Mouse (Mus musculus): ENCODE measurements around the gene Cel.

Cel gene

GRCm38 (mm10) chr2:28585043-28585571, 21.9 kb upstream of the Cel start:
- DNase-seq (ENCODE audit: low spot score) = peak; percentile 73

- DNase-seq (ENCODE audit: low spot score) = no peak
These were observed 20.4 kb upstream of the Cel start, which contains the start of gene Gtf3c5 for GRCm38 (mm10) chr2:28583651-28584050. TSS of gene Gtf3c5 (minus strand) at chr2:28583751.

GRCm38 (mm10) chr2:28582647-28583353, 19.6 kb upstream of the Cel start:
- DNase-seq (ENCODE audit: low spot score) = peak; percentile 90

GRCm38 (mm10) chr2:28578003-28578402, 14.8 kb upstream of the Cel start:
- no peak for DNase-seq (ENCODE audit: low spot score)

GRCm38 (mm10) chr2:28576815-28577214, 13.6 kb upstream of the Cel start:
- no peak for DNase-seq (ENCODE audit: low spot score)

DNA sequence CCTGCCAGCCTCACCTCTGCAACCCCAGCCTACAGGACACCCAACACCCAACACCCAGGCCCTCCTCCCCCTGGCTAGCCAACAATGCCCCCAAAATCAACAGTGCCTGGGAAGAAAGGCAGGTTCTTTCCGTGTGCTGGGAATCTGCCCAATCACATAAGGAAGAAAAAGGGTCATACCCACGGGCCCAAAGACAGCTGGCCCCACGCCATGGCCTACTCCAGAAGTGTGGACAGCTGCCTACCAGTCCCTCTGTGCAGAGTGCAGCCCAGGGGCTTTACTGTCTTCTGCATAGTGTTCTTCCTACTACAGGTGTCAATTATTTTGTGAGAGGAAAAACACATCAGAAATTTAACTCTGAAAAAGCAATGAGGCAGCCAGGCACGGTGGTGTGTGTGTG, 12.1 kb upstream of the Cel start:
- DNase-seq (ENCODE audit: low spot score) = no peak

- DNase-seq (ENCODE audit: low spot score) = no peak
These were observed 6.7 kb upstream of the Cel start for GRCm38 (mm10) chr2:28569903-28570302.

DNA sequence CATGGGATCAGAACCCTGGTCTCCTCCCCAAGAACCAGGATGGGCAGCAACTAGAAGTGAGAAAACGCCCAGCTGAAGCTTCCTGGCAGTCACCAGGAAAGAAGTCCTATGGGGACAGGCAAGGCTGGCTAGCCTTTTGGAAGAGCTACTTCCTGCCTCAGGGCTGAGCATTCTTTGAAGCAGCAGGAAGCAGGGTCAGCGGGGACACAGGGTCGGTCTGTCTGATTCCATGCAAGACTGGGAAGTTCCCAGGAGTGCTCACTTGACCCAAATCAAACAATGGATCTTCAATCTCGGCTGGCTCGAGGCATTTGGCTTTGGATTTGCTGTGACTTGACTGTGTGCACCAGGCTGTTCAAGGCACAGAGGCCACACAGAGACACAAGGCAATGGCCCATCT, 3.3 kb upstream of the Cel start:
- DNase-seq (ENCODE audit: low spot score) = no peak

GRCm38 (mm10) chr2:28564380-28564779, 1.2 kb upstream of the Cel start:
- no peak for DNase-seq (ENCODE audit: low spot score)

DNA sequence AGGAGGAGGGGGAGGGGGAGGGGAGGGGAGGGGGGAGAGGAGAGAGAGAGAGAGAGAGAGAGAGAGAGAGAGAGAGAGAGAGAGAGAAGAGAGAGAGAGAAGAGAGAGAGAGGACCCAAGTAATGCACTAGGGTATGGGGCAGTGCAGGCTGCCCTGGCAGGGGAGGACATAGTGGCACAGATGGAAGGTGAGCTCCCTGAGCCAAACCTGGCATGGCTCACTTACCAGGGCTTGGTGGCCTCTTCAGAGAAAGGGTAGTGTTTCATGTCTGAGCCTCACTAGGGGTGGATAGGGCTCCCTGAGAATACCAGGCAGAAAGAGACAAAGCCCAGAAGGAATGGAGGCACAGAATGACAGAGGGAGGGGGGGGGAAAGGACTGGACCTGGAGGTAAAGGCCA, 627 bp upstream of the Cel start:
- DNase-seq (ENCODE audit: low spot score) = no peak

DNA sequence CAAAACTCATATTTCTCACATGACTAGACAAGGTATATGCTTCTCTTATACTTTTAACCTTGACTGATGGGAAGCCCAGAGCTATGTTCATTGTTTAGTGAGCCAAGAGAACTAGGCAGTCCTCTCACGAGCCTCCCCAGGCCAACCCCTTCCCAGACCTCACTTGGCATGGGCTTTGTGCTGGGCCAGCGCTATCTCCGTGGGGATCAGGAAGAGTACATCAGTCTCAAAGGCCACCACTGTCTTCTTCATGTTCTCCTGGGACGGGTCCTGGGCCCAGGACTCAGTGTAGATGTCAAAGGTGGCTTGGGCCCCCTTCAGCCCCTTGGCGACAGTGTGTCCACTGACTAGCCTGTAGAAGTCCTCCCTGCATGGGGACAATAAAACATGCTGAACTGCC, 5.8 kb downstream of the Cel start:
- no peak for DNase-seq (ENCODE audit: low spot score)

DNA sequence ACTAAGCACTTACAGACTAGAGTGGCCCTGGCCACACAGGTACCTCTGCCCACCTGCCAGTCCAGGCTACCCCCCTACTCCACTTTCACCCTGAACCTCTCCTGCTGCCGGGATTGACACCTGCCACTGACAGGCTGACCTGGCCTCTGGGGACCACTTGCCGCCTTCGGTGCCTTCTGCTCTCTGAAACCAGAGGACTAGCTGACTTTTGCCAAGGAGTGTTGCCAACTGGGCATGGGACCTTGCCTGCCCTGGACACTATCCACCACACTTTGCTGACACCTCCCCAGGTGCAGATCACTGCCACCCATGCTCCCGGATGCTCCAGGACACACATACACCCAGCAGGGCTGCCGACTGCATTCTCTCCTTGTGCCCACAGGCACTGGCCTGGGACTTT, 10.9 kb downstream of the Cel start:
- DNase-seq (ENCODE audit: low spot score) = no peak

DNA sequence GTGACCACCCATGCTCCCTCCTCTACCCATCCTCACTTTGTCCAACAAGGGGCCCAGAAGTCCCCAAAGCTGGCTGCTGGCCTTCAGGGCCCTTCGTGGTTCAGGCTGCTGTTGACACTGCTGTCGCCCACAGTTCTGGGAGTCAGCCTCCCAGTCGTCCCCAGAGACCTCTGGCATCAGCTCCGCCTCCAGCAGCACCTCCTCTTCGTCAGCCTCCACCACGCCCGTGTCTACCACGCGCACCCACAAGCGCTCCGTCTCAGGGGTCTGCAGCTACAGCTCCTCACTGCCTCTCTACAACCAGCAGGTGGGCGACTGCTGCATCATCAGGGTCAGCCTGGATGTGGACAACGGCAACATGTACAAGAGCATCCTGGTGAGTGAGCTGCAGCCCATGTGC, 14.0 kb downstream of the Cel start:
- no peak for DNase-seq (ENCODE audit: low spot score)

DNA sequence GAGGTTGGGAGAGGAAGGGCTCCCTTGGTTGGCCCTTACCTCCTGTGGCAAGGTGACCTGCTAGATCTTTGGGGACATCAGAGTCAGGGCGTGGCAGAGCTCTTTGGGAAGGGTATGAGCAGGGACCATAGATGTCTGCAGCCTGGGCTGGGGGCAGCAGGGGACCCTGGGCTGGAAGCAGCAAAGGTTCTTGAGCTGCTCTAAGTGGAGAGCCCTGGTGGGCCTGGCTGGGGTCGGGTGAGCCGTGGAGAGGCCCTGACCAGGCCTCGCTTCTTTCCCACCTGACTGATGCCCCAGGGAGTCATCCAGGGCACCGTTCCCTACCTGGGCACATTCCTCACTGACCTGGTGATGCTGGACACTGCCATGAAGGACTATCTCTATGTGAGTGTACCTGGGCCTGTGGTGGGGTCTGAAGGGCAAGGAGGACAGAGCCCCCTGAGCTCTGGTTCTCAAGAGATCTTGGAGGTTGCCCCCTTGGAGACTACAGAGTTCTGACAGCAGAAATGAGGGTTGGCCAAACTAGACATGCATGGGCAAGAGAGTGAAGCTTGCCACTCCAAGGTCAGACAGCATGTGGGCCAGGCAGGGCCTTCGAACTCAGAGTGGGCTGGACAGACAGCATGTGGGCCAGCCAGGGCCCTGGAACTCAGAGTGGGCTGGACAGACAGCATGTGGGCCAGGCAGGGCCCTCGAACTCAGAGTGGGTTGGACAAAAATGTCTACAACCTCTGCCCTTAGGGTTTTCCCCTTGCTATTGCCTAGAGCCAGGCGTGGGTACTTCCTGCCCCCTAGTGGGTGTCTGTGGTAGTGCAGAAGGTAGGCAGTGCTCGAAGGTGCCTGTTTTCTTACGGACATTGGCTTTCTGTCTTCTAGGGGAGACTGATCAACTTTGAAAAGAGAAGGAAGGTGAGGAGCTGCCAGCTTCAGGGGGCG, 15.7 kb downstream of the Cel start:
- DNase-seq (ENCODE audit: low spot score) = peak; percentile 64

DNA sequence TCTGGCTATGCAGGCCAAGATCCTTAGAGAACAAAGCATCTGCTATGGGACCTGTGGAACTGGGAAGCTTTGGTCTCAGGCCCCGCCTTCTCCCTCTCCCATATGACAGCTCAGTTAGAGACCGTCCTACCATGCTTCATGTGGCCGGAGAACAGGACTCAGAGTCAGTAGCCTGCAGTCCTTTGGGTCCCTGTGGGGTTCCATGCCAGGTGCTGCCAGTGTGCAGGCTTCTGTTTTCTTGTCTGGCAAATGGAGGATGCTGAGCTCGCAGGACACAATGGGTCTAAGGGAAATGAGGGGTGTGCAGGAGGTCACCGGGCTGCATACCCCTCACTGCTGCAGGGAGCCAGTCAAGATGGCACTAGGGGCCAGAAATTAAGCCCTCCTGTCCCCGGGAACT, 16.6 kb downstream of the Cel start:
- no peak for DNase-seq (ENCODE audit: low spot score)

DNA sequence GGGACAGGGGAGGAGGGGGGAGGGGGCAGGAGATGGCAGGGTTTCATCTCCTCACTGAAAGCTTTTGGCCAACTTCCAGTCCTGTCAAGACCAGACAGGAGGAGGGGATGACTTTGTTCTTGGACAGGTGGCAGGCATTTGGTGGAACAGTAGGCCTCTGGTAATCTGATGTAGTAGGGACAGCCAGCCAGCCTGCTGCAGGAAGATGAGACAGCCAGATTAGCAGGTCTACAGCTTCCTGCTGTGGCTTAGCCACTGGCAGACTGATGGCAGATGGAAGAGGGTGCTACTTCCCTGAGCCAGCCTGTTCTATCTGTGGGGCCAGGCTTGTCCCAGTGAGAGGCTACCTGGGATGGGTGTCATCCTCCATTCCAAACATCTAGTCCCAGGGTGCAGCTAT, 17.2 kb downstream of the Cel start:
- no peak for DNase-seq (ENCODE audit: low spot score)

GRCm38 (mm10) chr2:28543894-28544293, 19.3 kb downstream of the Cel start:
- no peak for DNase-seq (ENCODE audit: low spot score)

GRCm38 (mm10) chr2:28540587-28541227, 22.5 kb downstream of the Cel start:
- no peak for DNase-seq (ENCODE audit: low spot score)

- DNase-seq (ENCODE audit: low spot score) = no peak
These were observed 23.3 kb downstream of the Cel start for GRCm38 (mm10) chr2:28539949-28540348.

DNA sequence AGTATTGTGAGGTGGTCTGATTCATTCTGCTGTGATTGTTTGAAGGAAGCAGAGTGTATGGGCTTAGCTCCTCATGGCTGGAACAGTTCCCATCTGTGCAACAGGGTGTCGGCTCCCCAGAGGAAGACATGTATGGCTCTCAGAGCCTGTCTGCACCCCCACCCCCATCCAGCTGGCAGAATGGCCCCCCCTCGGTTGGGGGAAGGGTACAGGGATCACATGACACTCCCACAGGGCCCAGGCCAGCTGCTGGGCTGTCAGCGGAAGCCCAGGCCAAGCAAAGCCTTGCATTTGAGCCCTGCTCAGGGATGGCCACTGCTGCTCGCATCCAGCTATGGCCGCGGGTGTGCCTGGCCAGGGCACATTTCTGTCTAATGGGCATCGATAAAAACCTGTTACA, 24.0 kb downstream of the Cel start:
- no peak for DNase-seq (ENCODE audit: low spot score)

- no peak for DNase-seq (ENCODE audit: low spot score)
These were observed 24.4 kb downstream of the Cel start for GRCm38 (mm10) chr2:28538817-28539128.

DNA sequence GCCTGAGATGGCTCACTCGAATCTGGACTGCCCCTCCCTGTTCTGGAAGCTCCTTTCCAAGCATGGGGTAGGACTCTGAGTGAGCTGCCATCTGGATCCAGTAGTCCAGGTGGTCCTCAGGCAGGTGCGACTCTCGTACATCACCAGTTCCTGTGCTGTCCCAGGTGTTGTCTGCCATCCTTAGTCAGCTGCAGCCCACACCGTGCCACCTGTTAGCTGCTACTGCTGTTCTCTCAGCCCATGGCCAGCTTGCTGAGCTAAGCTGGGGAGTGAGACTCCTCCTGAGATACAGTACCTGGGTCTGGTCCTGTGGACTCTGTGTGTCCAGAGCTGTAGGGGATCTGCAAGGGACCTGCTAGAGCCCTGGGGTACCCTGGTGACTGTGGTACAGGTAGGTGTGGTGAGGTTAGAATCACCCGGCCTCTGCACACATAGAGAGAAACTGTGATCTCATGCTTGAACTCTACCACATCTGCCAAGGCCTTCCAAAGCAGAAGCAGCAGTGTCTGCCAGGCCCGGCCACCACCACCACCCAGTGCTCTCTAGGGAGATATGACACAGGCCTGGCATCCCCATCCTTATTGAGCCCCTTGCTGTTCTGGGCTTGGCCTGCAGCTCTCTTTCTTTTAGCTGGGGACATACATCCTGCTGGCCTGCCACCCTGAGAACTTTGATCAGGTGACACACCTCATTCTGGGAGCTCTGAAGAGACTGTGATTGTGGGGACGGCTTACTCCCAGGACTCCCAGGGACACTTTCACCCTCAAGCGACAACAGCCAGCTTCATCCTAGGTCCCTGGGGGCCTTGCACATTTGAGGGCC, 25.0 kb downstream of the Cel start:
- no peak for DNase-seq (ENCODE audit: low spot score)

Data from testis, postnatal 14 days (tissue).